Mouse (Mus musculus): ENCODE measurements around the gene Hmgcl. TPM values are rescaled to one million over a fixed set of nuclear protein-coding genes. Genes with fewer than 3 reads are reported as not detected.

Hmgcl gene
- polyA plus RNA-seq, 1 experiment from 2014 or later = 71.0 TPM

GRCm38 (mm10) chr4:135948142-135948541 lies 1.9 kb downstream of the Hmgcl start:
- Histone ChIP-seq H3K36me3 (ENCODE audit: control insufficient read depth, insufficient read depth, low read length) (peaks cover 14% of the 10 kb centered on the region), H3K9me3 (replicated peaks; ENCODE audit: control insufficient read depth, low read length) (no peaks in the 10 kb centered on the region), H3K27ac (ENCODE audit: low read depth, low read length) (no peak overlapping the region), H3K4me1 (ENCODE audit: control insufficient read depth, insufficient read depth, low read length) (peaks cover 4% of the 10 kb centered on the region), H3K27me3 (replicated peaks; ENCODE audit: control insufficient read depth, insufficient read depth, low read length) (no peaks in the 10 kb centered on the region), H3K4me2 (ENCODE audit: low read length) (no peak overlapping the region), H3K9ac (ENCODE audit: low read length) (no peak overlapping the region), H3K4me3 (ENCODE audit: low read depth, low read length) (no peak overlapping the region)
- no peak for DNase-seq (ENCODE audit: low spot score)
- ATAC-seq = no peak
- 96% methylated on average over 8 of the region's 8 CpGs for WGBS

GRCm38 (mm10) chr4:135949475-135949874 lies 3.2 kb downstream of the Hmgcl start:
- Histone ChIP-seq H3K4me1 (ENCODE audit: control insufficient read depth, insufficient read depth, low read length) (peaks cover 4% of the 10 kb centered on the region), H3K36me3 (ENCODE audit: control insufficient read depth, insufficient read depth, low read length) (peaks cover 14% of the 10 kb centered on the region), H3K27ac (ENCODE audit: low read depth, low read length) (no peak overlapping the region), H3K4me2 (ENCODE audit: low read length) (no peak overlapping the region), H3K9ac (ENCODE audit: low read length) (no peak overlapping the region), H3K4me3 (ENCODE audit: low read depth, low read length) (no peak overlapping the region), H3K27me3 (replicated peaks; ENCODE audit: control insufficient read depth, insufficient read depth, low read length) (no peaks in the 10 kb centered on the region), H3K9me3 (replicated peaks; ENCODE audit: control insufficient read depth, low read length) (no peaks in the 10 kb centered on the region)
- ATAC-seq (no peak), DNase-seq (ENCODE audit: low spot score) (no peak)
- 85% methylated on average over 10 of the region's 10 CpGs for WGBS

DNA sequence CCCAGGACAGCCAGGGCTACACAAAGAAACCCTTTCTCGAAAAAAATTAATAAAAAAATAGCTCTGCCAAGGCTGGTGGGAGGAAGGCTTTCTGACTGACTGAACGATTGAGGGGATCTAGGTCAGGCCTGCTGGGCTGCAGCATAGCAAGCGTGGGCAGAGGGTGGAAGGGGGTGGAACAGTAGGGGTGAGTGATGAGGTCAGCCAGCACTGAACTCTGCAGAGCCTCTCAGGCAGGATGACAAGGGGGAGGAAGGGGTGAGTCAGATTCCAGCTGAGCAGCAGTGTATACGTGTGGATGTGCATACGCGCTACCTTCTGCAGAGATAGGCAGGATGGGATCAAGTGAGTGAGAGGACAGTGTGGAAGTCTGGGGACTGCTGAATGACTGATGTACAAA lies 3.7 kb downstream of the Hmgcl start:
- Histone ChIP-seq H3K9me3 (replicated peaks; ENCODE audit: control insufficient read depth, low read length) (no peaks in the 10 kb centered on the region), H3K9ac (ENCODE audit: low read length) (no peak overlapping the region), H3K36me3 (ENCODE audit: control insufficient read depth, insufficient read depth, low read length) (peaks cover 16% of the 10 kb centered on the region), H3K4me1 (ENCODE audit: control insufficient read depth, insufficient read depth, low read length) (peaks cover 4% of the 10 kb centered on the region), H3K27me3 (replicated peaks; ENCODE audit: control insufficient read depth, insufficient read depth, low read length) (no peaks in the 10 kb centered on the region), H3K27ac (ENCODE audit: low read depth, low read length) (no peak overlapping the region), H3K4me3 (ENCODE audit: low read depth, low read length) (no peak overlapping the region), H3K4me2 (ENCODE audit: low read length) (no peak overlapping the region)
- DNase-seq (ENCODE audit: low spot score) (no peak), ATAC-seq (no peak)
- 75% methylated on average over 6 of the region's 6 CpGs for WGBS

GRCm38 (mm10) chr4:135950365-135950764 lies 4.1 kb downstream of the Hmgcl start:
- H3K4me2 ChIP-seq (ENCODE audit: low read length) = no peak overlapping the region
- ATAC-seq (no peak), DNase-seq (ENCODE audit: low spot score) (no peak)
- H3K4me1 ChIP-seq (ENCODE audit: control insufficient read depth, insufficient read depth, low read length) = peaks cover 4% of the 10 kb centered on the region
- peaks cover 18% of the 10 kb centered on the region for H3K36me3 ChIP-seq (ENCODE audit: control insufficient read depth, insufficient read depth, low read length)
- no peak overlapping the region for H3K27ac ChIP-seq (ENCODE audit: low read depth, low read length)
- H3K27me3 ChIP-seq (replicated peaks; ENCODE audit: control insufficient read depth, insufficient read depth, low read length) = no peaks in the 10 kb centered on the region
- no peak overlapping the region for H3K9ac ChIP-seq (ENCODE audit: low read length)
- H3K9me3 ChIP-seq (replicated peaks; ENCODE audit: control insufficient read depth, low read length) = no peaks in the 10 kb centered on the region
- WGBS = 88% methylated on average over 6 of the region's 6 CpGs
- no peak overlapping the region for H3K4me3 ChIP-seq (ENCODE audit: low read depth, low read length)

- DNase-seq (ENCODE audit: low spot score) (no peak), ATAC-seq (no peak)
- Histone ChIP-seq H3K27ac (ENCODE audit: low read depth, low read length) (no peak overlapping the region), H3K4me1 (ENCODE audit: control insufficient read depth, insufficient read depth, low read length) (no peaks in the 10 kb centered on the region), H3K27me3 (replicated peaks; ENCODE audit: control insufficient read depth, insufficient read depth, low read length) (no peaks in the 10 kb centered on the region), H3K4me2 (ENCODE audit: low read length) (no peak overlapping the region), H3K9ac (ENCODE audit: low read length) (no peak overlapping the region), H3K9me3 (replicated peaks; ENCODE audit: control insufficient read depth, low read length) (no peaks in the 10 kb centered on the region), H3K4me3 (ENCODE audit: low read depth, low read length) (no peak overlapping the region), H3K36me3 (ENCODE audit: control insufficient read depth, insufficient read depth, low read length) (peaks cover 20% of the 10 kb centered on the region)
- WGBS = 99% methylated on average over 3 of the region's 3 CpGs
Measured at GRCm38 (mm10) chr4:135951505-135951904, 5.3 kb downstream of the Hmgcl start.

GRCm38 (mm10) chr4:135953179-135953578 lies 6.9 kb downstream of the Hmgcl start:
- Histone ChIP-seq H3K4me2 (ENCODE audit: low read length) (no peak overlapping the region), H3K9me3 (replicated peaks; ENCODE audit: control insufficient read depth, low read length) (no peaks in the 10 kb centered on the region), H3K36me3 (ENCODE audit: control insufficient read depth, insufficient read depth, low read length) (peaks cover 28% of the 10 kb centered on the region), H3K27ac (ENCODE audit: low read depth, low read length) (no peak overlapping the region), H3K9ac (ENCODE audit: low read length) (no peak overlapping the region), H3K4me3 (ENCODE audit: low read depth, low read length) (no peak overlapping the region), H3K27me3 (replicated peaks; ENCODE audit: control insufficient read depth, insufficient read depth, low read length) (no peaks in the 10 kb centered on the region), H3K4me1 (ENCODE audit: control insufficient read depth, insufficient read depth, low read length) (no peaks in the 10 kb centered on the region)
- ATAC-seq (no peak), DNase-seq (ENCODE audit: low spot score) (no peak)
- 84% methylated on average over 3 of the region's 3 CpGs for WGBS

GRCm38 (mm10) chr4:135954241-135954640 lies 8.0 kb downstream of the Hmgcl start:
- ATAC-seq (peak; percentile 54; the same call in 1 of the 2 replicates), DNase-seq (ENCODE audit: low spot score) (peak; percentile 82)
- Histone ChIP-seq H3K36me3 (ENCODE audit: control insufficient read depth, insufficient read depth, low read length) (peaks cover 38% of the 10 kb centered on the region), H3K4me1 (ENCODE audit: control insufficient read depth, insufficient read depth, low read length) (no peaks in the 10 kb centered on the region), H3K4me3 (ENCODE audit: low read depth, low read length) (no peak overlapping the region), H3K27me3 (replicated peaks; ENCODE audit: control insufficient read depth, insufficient read depth, low read length) (no peaks in the 10 kb centered on the region), H3K4me2 (ENCODE audit: low read length) (no peak overlapping the region), H3K9ac (ENCODE audit: low read length) (no peak overlapping the region), H3K27ac (ENCODE audit: low read depth, low read length) (no peak overlapping the region), H3K9me3 (replicated peaks; ENCODE audit: control insufficient read depth, low read length) (no peaks in the 10 kb centered on the region)
- 6% methylated on average over 2 of the region's 2 CpGs for WGBS

- Histone ChIP-seq H3K9ac (ENCODE audit: low read length) (no peak overlapping the region), H3K27me3 (replicated peaks; ENCODE audit: control insufficient read depth, insufficient read depth, low read length) (no peaks in the 10 kb centered on the region), H3K36me3 (ENCODE audit: control insufficient read depth, insufficient read depth, low read length) (peaks cover 51% of the 10 kb centered on the region), H3K4me2 (ENCODE audit: low read length) (no peak overlapping the region), H3K9me3 (replicated peaks; ENCODE audit: control insufficient read depth, low read length) (no peaks in the 10 kb centered on the region), H3K4me3 (ENCODE audit: low read depth, low read length) (no peak overlapping the region), H3K4me1 (ENCODE audit: control insufficient read depth, insufficient read depth, low read length) (no peaks in the 10 kb centered on the region), H3K27ac (ENCODE audit: low read depth, low read length) (no peak overlapping the region)
- WGBS = 83% methylated on average over 9 of the region's 9 CpGs
- DNase-seq (ENCODE audit: low spot score) (no peak), ATAC-seq (no peak)
Measured at GRCm38 (mm10) chr4:135955886-135956285, 9.6 kb downstream of the Hmgcl start.

- Histone ChIP-seq H3K4me2 (ENCODE audit: low read length) (no peak overlapping the region), H3K9me3 (replicated peaks; ENCODE audit: control insufficient read depth, low read length) (no peaks in the 10 kb centered on the region), H3K4me3 (ENCODE audit: low read depth, low read length) (no peak overlapping the region), H3K27ac (ENCODE audit: low read depth, low read length) (no peak overlapping the region), H3K27me3 (replicated peaks; ENCODE audit: control insufficient read depth, insufficient read depth, low read length) (no peaks in the 10 kb centered on the region), H3K4me1 (ENCODE audit: control insufficient read depth, insufficient read depth, low read length) (peaks cover 4% of the 10 kb centered on the region; the same call in 1 of the 2 replicates), H3K9ac (ENCODE audit: low read length) (no peak overlapping the region), H3K36me3 (ENCODE audit: control insufficient read depth, insufficient read depth, low read length) (peaks cover 40% of the 10 kb centered on the region)
- 64% methylated on average over 8 of the region's 8 CpGs for WGBS
- ATAC-seq = no peak
- no peak for DNase-seq (ENCODE audit: low spot score)
Measured at GRCm38 (mm10) chr4:135958354-135958753, 12.1 kb downstream of the Hmgcl start.
